Mouse (Mus musculus): Measurements from ENCODE around the gene Setd1b. TPM values are rescaled to one million over a fixed set of nuclear protein-coding genes. Genes with fewer than 3 reads are reported as not detected.

The Setd1b gene
- total and polyA plus RNA-seq, 3 experiments: 0.50 to 9.1 (median 2.3) TPM

- H3K27ac ChIP-seq (ENCODE audit: insufficient read depth, low read depth): no peak overlapping the region
- dilution Hi-C loops (cut with MboI; ENCODE audit: extremely low pct_ligation_motif_present, extremely low pct_unique_long_range_greater_than_20kb, low sequenced_read_pairs): no loop called here
- no peak for DNase-seq (ENCODE audit: extremely low read depth)
- in situ Hi-C loops (cut with MboI; ENCODE audit: low pct_ligation_motif_present, low pct_unique_long_range_greater_than_20kb, low sequenced_read_pairs): no loop called here
- H3K9ac ChIP-seq (ENCODE audit: insufficient read depth, low read depth): no peak overlapping the region
- H3K9me3 ChIP-seq (replicated peaks; ENCODE audit: low read length): no peaks in the 10 kb centered on the region
- no peak overlapping the region for H3K4me2 ChIP-seq (ENCODE audit: insufficient read depth, low read depth, poor library complexity, severe bottlenecking)
- H3K36me3 ChIP-seq (replicated peaks in 1 of 2; ENCODE audit: control insufficient read depth in 1 of 2, insufficient read depth in 1 of 2, low read length in 1 of 2): peaks cover 0 to 43% of the 10 kb centered on the region in 2 experiments
- no peak overlapping the region for H3K4me3 ChIP-seq (replicated peaks in 1 of 3; ENCODE audit: low read depth in 2 of 3, low read length in 2 of 3, poor library complexity in 1 of 3)
- H3K4me1 ChIP-seq (ENCODE audit: control insufficient read depth in 1 of 2, insufficient read depth in 2 of 2): peaks cover 0 to 5% of the 10 kb centered on the region in 2 experiments; a peak in 2 of 4 replicates
- no peaks in the 10 kb centered on the region for H3K27me3 ChIP-seq (replicated peaks)
- H3K79me2 ChIP-seq (replicated peaks; ENCODE audit: control insufficient read depth, extremely low read depth, insufficient read depth, poor library complexity, severe bottlenecking): no peaks in the 10 kb centered on the region
- TF ChIP-seq SIN3A (IDR thresholded peaks at IDR 0.05; ENCODE audit: low read length) (no peak), CHD1 (IDR thresholded peaks at IDR 0.05; ENCODE audit: low read depth, low read length) (no peak), GABPA (IDR thresholded peaks at IDR 0.05; ENCODE audit: insufficient replicate concordance, low read depth, low read length) (no peak), MAFK (IDR thresholded peaks at IDR 0.05; ENCODE audit: insufficient replicate concordance, low read length) (no peak), MEF2A (IDR thresholded peaks at IDR 0.05; ENCODE audit: borderline replicate concordance, low read depth, low read length) (no peak), KAT2A (IDR thresholded peaks at IDR 0.05; ENCODE audit: insufficient replicate concordance, low read length) (no peak), USF2 (conservative IDR thresholded peaks at IDR 0.05; ENCODE audit: low read depth, low read length) (no peak), NRF1 (IDR thresholded peaks at IDR 0.05; ENCODE audit: low read depth, low read length) (no peak), EP300 (IDR thresholded peaks at IDR 0.05; ENCODE audit: low read length) (no peak), JUND (conservative IDR thresholded peaks at IDR 0.05; ENCODE audit: low read depth, low read length) (no peak), ZKSCAN1 (IDR thresholded peaks at IDR 0.05; ENCODE audit: borderline replicate concordance, low read depth, low read length) (no peak), CHD2 (IDR thresholded peaks at IDR 0.05; ENCODE audit: low read length) (no peak), ZMIZ1 (IDR thresholded peaks at IDR 0.05; ENCODE audit: low read depth, low read length) (no peak), NELFE (IDR thresholded peaks at IDR 0.05; ENCODE audit: low read depth, low read length) (no peak), POLR2A (IDR thresholded peaks at IDR 0.05; ENCODE audit: low read depth, low read length) (no peak), TCF12 (IDR thresholded peaks at IDR 0.05; ENCODE audit: low read depth, low read length) (no peak), MXI1 (IDR thresholded peaks at IDR 0.05; ENCODE audit: low read depth, low read length) (no peak), MAZ (IDR thresholded peaks at IDR 0.05; ENCODE audit: low read depth, low read length) (no peak), ELF1 (IDR thresholded peaks at IDR 0.05; ENCODE audit: low read depth, low read length) (no peak), BHLHE40 (IDR thresholded peaks at IDR 0.05; ENCODE audit: low read depth, low read length) (no peak)
Observed at GRCm38 (mm10) chr5:123098487-123098886, 43.5 kb upstream of the Setd1b start.

- Histone ChIP-seq H3K9ac (ENCODE audit: insufficient read depth, low read depth) (no peak overlapping the region), H3K27me3 (replicated peaks) (no peaks in the 10 kb centered on the region), H3K9me3 (replicated peaks; ENCODE audit: low read length) (no peaks in the 10 kb centered on the region), H3K36me3 (replicated peaks in 1 of 2; ENCODE audit: control insufficient read depth in 1 of 2, insufficient read depth in 1 of 2, low read length in 1 of 2) (peaks cover 0 to 60% of the 10 kb centered on the region in 2 experiments), H3K4me2 (ENCODE audit: insufficient read depth, low read depth, poor library complexity, severe bottlenecking) (no peak overlapping the region), H3K4me3 (replicated peaks in 1 of 3; ENCODE audit: low read depth in 2 of 3, low read length in 2 of 3, poor library complexity in 1 of 3) (no peak overlapping the region), H3K27ac (ENCODE audit: insufficient read depth, low read depth) (no peak overlapping the region), H3K4me1 (ENCODE audit: control insufficient read depth in 1 of 2, insufficient read depth in 2 of 2) (peaks cover 0 to 5% of the 10 kb centered on the region in 2 experiments; a peak in 2 of 4 replicates), H3K79me2 (replicated peaks; ENCODE audit: control insufficient read depth, extremely low read depth, insufficient read depth, poor library complexity, severe bottlenecking) (no peaks in the 10 kb centered on the region)
- in situ Hi-C loops (cut with MboI; ENCODE audit: low pct_ligation_motif_present, low pct_unique_long_range_greater_than_20kb, low sequenced_read_pairs): no loop called here
- TF ChIP-seq MAZ (IDR thresholded peaks at IDR 0.05; ENCODE audit: low read depth, low read length): no peak
- TF ChIP-seq JUN (IDR thresholded peaks at IDR 0.05; ENCODE audit: insufficient read depth, low read depth, low read length): no peak
- TF ChIP-seq CTCF (conservative IDR thresholded peaks at IDR 0.05 in 1 of 2, IDR thresholded peaks at IDR 0.05 in 1 of 2; ENCODE audit: low read depth in 2 of 2, low read length in 2 of 2): no peak
- TF ChIP-seq SIN3A (IDR thresholded peaks at IDR 0.05; ENCODE audit: low read length): no peak
- TF ChIP-seq NRF1 (IDR thresholded peaks at IDR 0.05; ENCODE audit: low read depth, low read length): no peak
- TF ChIP-seq GABPA (IDR thresholded peaks at IDR 0.05; ENCODE audit: insufficient replicate concordance, low read depth, low read length): no peak
- TF ChIP-seq CHD2 (IDR thresholded peaks at IDR 0.05; ENCODE audit: low read length): no peak
- TF ChIP-seq RAD21 (IDR thresholded peaks at IDR 0.05; ENCODE audit: low read depth, low read length): no peak
- no peak for TF ChIP-seq POLR2AphosphoS2 (IDR thresholded peaks at IDR 0.05; ENCODE audit: low read depth, low read length)
- no peak for TF ChIP-seq HCFC1 (IDR thresholded peaks at IDR 0.05; ENCODE audit: low read depth, low read length)
- TF ChIP-seq ETS1 (conservative IDR thresholded peaks at IDR 0.05; ENCODE audit: low read depth, low read length): no peak
- TF ChIP-seq JUND (conservative IDR thresholded peaks at IDR 0.05; ENCODE audit: low read depth, low read length): no peak
- no peak for TF ChIP-seq USF1 (IDR thresholded peaks at IDR 0.05; ENCODE audit: low read depth, low read length)
- no peak for TF ChIP-seq KAT2A (IDR thresholded peaks at IDR 0.05; ENCODE audit: insufficient replicate concordance, low read length)
- TF ChIP-seq ZMIZ1 (IDR thresholded peaks at IDR 0.05; ENCODE audit: low read depth, low read length): no peak
- no peak for TF ChIP-seq IRF4 (IDR thresholded peaks at IDR 0.05; ENCODE audit: low read depth, low read length)
- no peak for TF ChIP-seq ELF1 (IDR thresholded peaks at IDR 0.05; ENCODE audit: low read depth, low read length)
- DNase-seq (ENCODE audit: extremely low read depth): no peak
- dilution Hi-C loops (cut with MboI; ENCODE audit: extremely low pct_ligation_motif_present, extremely low pct_unique_long_range_greater_than_20kb, low sequenced_read_pairs): no loop called here
Observed at GRCm38 (mm10) chr5:123102376-123102775, 39.6 kb upstream of the Setd1b start.
